Mouse (Mus musculus) erythroblast, embryonic 14.5 days (primary cell): ENCODE results near the gene Pzp.

Source experiments
- GATA1 ChIP-seq: IDR thresholded peaks from 2 replicates; pipeline ENCODE4 v1.6.1; 2012; ENCODE audit warnings: low read length, inconsistent platforms, mixed read lengths
- TAL1 ChIP-seq: IDR thresholded peaks from 3 replicates; pipeline ENCODE4 v1.6.1; 2012; ENCODE audit warnings: low read length, inconsistent platforms, mixed read lengths

DNA sequence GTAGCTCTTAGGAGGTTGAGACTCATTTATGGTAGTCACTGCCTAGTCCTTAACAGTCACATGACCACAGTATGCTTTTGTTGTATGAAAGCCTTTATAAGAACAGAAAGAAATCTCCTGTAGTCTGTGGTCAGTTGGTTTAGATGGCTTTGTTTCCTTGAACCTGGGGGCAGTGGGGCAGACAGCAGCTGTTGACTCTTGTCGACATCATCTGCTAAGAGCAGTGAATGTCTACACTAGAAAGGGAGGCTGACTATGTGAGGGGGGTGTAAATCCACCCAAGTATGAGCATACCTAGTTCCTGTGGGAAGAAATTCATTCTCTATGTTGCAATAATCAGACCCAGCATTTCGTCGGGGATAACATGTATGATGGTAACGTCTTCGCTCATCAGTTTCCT, 79.5 kb downstream of the Pzp start:
- TF ChIP-seq GATA1 (no peak), TAL1 (no peak)
